Mouse (Mus musculus) layer of hippocampus, postnatal 10 days (tissue): Measurements from ENCODE around the gene Ppp1r14b. TPM values are rescaled to one million over a fixed set of nuclear protein-coding genes. Genes with fewer than 3 reads are reported as not detected.

ENCODE experiments used
- DNase-seq, 2 experiments: peaks; one replicate each; pipeline ENCODE4 v3.0.0; 2021; ENCODE audit warnings: low spot score in 2 of 2
- total RNA-seq, 2 experiments: library from RNA; stranded (reverse); gene quantifications; 2 replicates each; pipeline ENCODE4 v1.2.3; 2021

Gene Ppp1r14b
- total RNA-seq, 2 experiments from 2014 or later, result 126 to 139 TPM

DNA sequence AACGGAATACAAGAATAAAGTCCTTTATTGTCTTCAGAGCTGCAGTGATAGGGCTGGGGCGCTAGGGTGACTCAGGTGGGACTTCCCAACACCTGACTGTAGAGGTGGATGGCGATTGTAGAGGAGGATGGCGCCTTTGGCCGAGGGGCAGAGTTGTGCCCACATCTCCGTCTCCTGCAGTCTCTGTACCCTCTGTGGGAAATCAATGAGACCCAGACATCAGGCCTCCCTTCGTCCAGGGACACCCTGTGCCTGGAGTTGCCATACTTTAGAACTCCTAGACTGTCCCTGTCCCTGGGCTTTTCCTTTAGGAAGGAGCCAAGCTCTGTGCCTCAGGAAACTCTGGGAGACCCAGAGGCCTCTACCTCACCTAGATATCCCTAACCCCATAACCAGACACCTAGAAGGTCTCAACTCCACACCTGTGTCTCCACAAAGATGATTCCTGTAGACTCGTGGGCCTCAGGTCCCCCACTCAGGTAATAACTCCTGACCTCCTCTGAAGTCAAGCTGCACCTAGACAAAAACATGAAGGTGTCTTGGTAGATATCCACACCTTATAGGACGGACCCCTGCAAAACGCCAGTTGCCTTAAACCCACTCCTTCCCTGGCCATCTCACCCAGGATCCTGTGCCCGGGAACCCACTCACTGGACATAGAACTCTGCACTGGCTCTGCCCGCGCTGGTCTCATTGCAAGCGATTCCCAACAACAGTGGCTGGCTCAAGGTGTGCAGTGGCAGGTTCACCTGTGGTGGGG is 18.4 kb downstream of the Ppp1r14b start:
- no peak for DNase-seq

DNA sequence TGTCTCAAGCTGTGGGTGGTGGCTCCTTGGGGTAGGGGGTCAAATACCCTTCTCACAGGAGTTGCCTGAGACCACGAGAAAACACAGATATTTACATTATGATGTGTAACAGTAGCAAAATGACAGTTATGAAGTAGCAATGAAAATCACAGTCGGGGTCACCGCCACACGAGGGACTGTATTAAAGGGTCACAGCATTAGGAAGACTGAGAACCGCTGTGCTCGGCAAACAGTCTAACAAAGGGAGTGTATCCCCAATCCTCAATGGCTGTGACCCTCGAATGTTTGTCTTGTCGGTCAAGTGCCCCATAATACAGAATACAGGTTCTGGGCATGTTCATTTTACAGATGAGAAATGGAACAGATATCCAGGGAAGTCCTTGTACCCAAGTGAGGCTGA is 19.2 kb downstream of the Ppp1r14b start:
- no peak for DNase-seq

DNA sequence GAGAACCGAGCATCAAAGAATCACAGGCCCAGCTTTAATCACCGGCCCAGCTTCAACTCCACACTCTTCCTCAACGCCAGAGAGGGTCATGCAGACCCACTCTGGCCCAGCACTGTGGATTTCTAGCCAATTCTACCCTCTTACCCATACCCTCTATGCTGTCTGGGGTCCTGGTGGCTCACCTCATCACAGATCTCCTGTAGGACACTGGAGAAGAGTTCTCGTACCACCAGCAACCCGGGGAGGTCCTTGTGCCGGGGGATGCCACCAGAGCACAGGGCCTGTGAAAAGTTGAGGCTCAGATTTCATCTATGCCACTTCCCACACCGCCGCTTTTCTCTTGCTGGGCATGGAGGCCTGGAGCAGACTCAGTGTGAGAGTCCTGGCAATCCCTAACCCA is 19.7 kb downstream of the Ppp1r14b start:
- no peak for DNase-seq

DNA sequence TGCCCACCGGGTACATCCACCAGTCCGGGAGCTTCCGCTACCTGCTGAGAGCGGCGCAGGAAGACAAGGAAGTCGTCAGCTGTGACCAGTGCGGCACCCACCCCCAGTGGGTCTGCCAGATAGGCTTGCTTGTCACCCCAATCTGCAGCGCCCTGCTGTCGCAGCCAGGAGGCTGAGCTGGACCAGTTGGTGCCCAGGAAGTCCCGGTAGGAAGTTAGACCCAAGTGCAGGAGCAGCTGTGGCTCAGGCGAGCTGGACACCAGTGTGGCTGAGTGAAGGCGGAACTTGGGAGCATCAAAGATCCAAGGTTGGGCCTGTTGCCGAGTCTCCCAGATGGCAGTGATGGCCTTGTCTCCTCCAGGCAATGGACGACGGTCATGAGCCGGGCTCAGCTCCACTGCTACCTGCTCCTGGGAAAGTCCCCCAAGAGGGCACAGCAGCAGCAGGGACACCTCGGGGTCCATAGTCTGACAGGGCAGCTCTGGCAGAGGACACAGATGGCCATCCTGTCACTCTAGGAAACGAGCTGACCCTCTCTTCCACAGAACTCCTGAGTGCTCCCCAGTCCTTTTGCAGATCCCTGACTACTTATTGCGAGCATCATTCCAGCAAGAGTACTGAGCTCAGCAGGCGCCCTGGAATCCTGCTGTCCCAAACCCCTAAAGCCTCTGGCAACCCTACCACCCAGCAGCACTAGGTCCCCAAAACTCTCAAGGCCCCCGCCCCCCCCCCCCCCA is 20.7 kb downstream of the Ppp1r14b start:
- no peak for DNase-seq

DNA sequence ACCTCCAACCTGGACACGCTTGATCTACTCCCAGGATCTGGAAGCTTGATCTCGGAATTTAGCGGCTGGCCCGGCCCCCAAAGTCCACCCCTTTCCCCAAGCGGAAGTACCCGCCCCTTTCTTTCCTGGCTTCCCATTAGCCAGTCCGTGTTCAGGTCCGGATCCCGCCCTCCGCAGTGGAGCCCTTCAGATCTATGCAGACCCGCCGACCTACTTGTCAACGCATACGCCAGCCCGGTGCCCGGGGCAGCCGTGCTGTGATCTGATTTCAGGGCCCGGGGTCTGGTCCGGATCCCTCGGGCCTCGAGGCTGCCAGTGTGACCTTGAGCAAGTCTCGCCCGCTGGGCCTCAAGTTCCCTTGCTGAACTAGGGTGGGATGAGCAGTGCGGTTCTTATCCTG is 21.2 kb downstream of the Ppp1r14b start, which contains the start of the genes Nudt22 and Trpt1:
Gene Nudt22, minus strand, starts transcription at position 112 of the 400 bp plus-strand sequence.
Gene Trpt1, plus strand, starts transcription at position 126 of the 400 bp plus-strand sequence.
- peak; percentile 73 to 80 for DNase-seq

DNA sequence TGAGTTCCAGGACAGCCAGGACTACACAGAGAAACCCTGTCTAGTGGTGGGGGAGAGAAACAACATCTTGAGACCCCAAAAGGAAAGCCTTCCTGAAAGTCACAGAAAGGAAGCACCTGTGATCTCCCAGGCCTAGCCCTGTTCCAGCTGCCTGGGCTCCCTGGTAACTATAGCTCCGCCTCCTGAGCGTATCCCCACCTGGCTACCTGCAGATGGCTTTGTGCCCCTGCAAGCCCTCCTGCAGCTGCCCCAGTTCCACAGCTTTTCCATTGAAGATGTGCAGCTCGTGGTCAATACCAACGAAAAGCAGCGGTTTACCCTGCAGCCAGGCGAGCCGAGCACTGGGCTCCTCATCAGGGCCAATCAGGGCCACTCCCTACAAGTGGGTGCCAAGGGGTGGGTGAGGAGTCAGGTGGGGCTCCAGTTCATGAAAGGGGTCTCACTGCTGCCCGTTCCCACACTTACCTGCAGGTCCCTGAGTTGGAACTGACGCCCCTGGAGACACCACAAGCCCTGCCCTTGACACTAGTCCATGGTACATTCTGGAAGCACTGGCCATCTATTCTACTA is 23.0 kb downstream of the Ppp1r14b start:
- DNase-seq, result no peak

DNA sequence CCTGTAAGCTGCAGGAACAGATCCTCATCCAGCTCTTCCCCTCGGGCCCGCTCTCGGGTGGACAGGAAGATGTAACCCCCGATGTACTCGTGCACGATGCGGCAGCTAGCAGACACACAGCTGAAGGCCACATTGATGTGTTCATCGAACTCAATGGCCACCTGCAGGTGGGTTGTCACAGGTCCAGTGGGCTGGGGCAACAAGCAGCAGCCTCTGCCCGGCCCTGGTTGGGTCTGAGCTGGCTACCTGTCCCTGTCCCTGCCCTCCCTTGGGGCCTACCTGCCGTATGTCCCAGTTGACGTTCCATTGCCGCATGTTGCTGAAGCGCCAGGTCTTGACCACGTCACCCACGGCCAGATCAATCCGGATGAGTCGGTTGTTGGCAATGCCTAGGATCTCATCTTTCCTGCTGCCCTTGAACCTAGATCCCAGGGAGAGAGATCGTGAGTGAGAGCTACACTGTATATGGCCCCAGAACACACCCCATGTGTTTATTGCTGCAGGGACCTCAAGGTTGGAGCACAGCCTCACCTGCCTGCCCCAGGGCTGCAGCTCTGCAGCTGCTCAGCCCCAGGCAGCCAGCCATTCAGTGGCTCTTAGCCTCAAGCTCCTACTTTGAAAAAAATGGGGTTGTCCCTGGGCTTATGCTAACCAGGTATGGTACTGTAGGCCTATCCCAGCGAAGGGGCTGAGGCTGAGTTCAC is 24.7 kb downstream of the Ppp1r14b start:
- no peak for DNase-seq

DNA sequence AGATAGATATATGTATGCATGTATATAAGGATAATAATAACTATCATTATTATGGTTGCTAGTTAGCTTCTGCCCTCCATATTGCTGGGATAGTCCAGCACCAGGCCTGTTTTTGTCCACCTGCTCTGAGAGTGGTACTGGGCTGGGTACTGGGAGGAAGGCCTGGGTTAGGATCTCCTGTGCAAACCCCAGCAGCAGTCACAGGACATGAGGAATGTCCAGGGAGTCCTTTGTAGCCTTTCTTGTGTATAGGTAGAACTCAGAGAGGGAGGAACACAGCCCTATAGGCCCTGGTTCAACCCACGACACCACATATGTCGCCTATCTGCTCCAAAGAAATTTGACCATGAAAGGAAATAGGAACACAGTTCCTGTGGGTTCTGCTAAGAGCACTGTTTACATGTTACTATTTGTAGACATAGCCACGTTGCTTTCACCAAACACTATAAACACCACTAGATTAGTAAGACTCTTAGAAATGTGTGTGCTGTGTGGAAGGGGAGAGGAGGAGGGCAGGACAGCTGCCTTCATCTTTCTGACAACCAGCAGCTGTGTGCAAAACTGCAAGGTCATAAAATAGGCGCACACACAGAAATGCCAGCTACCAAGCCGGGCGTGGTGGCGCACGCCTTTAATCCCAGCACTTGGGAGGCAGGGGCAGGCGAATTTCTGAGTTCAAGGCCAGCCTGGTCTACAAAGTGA is 32.3 kb downstream of the Ppp1r14b start:
- no peak for DNase-seq

DNA sequence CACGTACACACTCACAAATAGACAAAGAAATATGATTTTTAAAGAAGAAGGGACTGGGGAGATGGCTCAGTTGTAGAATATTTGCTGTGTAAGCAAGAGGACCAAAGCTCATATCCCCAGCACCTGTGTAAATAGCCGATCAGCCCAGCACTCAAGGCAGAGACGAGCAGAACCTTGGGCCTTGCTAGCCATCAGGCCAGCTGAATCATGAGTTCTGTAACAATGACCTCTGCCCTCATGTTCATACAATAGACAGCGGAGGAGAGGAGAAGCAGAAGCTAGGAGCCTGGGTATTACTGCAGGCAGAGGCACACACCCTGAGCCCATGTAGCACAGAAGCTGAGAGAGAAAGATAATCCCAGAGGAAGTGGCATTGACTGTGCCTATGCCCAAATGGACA is 37.7 kb downstream of the Ppp1r14b start:
- DNase-seq, result no peak

DNA sequence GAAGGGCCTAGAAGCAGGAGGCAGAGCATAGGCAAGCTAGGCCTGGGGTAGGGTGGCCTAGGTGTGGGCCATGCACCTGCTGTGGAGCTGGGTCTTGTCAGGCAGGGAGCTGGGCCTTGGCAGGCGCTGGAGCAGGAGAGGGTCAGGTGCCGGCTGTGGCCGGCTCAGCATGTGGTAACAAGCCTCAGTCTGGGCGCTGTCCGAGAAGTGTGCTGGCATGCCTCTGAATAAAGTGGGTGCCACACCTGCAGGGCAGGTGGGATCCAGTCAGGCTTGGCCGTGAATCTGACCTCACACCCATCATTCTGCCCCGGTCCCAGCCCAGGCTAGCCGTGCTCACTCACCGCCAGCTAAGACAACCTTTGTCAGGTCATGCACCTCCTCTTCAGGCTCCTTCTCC is 39.2 kb downstream of the Ppp1r14b start:
- no peak for DNase-seq

DNA sequence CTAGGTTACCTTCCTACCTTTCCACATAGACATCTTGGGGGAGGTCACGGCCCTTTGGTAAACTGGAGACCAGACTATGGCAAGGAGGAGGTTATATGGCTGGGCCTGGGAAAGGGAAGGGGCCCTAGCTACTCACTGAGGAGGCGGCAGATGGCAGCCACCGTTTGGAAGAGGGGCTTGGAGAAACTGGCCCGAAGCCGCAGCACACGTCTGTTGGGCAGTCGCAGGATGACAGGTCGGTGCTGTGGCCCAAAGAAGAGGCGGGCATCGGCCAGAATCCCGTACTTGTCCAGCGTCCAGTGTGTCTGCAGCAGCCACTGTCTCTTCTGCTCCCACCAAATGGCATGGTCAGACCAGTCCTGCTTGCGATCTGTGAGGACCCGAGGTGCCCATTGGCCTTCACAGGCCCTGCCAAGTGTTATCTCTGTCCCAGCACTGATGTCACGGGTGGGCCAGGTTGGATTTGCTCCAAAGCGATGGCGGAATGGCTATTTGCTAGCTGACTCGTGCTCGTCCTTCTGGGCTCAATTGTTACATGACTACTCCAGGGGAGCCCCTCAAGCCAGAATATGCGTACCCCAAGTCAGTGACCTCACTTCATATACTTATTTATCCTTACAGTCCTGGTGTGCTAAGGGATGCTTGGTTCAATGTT is 39.8 kb downstream of the Ppp1r14b start:
- no peak for DNase-seq

DNA sequence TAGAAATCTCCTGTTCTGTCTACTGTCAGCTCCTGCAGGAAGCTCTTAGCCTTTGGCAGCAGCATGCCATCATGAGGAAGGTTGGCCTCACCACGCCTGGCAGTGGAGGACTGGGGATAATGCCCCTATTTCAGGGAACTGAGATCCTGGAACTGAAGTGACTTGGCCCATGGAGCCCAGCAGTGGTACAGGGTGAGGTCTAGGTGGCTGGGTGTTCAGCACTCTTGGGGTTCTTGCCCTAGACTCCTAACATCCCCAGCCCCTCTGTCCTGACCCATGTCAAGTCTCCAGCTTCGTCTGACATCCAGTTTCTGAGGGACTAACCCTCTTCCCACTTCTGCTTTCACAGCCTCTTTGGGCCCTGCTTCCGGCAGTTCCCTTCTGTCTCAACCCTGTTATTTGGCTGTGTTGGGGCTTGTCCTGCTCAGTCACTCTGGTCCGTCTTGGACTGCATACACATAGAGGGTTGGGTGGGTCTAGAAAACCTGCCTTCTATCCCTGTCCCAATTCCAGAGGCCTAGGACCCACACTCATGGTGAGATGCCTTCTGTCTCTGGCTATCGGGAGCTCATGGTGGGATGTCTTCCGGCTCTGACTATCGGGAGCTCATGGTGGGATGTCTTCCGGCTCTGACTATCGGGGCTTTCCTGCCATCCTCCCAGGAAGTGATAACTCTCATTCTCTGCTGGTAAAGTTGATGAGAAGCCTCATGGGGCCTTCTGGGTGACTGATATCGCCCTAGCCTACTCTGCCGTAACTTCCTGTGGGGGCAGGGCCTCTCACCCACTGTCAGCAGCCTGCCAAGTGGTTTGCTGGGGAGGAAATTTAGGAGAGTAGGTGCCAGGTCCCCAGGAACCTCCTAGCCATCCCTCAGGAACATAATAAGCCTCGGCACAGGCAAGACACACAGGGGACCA is 43.0 kb downstream of the Ppp1r14b start:
- no peak for DNase-seq

DNA sequence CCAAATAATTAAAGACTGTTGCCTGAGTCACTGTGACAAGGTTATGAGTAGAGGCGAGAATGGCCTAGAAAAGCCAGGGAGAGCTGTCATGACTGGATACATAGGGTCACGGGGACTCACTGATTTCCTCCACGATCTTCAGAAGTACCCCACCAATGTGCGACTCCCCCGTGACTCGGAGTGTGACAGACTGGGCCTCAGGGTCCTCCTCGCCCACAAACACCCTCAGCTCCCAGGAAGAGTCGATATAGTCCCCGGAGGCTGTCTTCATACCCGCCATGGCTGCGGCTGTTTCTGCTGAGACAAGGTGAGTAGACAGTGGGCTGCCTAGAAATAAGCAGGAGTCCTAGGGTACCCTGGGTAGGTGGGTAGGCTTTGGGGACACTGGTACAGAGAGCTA is 43.8 kb downstream of the Ppp1r14b start:
- DNase-seq, result no peak

DNA sequence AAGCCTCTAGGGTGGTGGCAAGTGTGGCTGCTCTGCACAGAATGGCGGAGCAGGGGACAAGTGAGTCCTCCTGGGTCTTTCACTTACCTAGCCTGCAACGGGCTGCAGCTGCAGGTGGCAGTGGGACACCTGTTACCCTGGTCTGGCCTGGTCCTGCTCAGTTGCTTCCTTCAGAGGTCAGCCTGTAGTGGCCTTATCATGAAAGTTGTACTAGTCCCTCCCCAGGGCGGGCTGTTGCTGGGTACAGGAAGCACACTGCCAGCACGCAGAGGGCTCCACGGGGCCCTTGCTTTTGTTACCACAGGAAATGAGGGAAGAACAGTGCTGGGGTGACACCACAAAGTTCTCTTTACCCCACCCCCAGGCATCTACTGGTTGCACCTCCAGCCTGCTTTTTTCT is 44.4 kb downstream of the Ppp1r14b start, which contains the start of gene Fermt3:
Gene Fermt3, minus strand, starts transcription at position 279 of the 400 bp plus-strand sequence.
- DNase-seq, result no peak

DNA sequence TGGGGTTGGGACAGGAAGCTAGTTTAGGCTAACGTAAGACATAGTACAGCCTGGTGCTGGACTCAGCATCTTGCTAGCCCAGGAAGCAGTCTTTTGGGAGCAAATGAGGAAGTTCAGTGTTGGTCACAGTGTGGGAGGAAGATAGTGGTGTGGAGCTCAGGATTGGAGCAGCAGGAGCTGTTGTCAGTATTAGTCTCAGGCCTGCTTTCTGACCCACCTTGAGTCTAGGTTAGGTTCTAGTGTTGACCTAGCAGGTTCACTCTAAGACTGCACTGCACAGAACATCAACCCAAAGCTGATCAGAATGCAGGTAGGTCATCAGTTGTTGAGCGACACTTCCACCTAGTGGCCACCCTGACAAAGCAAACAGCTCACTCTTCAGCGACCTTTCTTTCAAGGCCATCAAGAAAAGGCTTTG is 45.5 kb downstream of the Ppp1r14b start:
- DNase-seq, result peak; percentile 40 to 49
